Mouse (Mus musculus): ENCODE measurements around the gene Grm8.

DNA sequence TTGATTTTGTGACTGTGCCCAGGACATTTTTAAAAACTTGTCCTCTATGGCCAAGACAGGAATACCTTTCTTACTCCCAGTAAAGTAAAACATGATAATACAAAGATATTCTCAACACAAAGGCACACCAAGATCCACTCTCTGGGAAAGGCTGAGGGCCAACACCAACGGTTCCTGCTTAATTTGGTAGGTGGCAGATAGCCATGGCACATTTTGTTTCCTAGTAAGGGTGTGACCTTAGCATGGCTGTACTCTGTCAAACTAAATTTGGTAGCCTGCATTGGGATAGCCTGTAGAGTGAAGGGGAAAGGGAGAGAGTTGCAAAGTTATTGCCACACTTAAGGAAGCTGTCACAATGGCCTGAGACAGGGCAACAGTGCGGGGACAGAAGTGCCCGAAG lies 128.0 kb downstream of the Grm8 start:
- no peak for TF ChIP-seq CTCF (IDR thresholded peaks at IDR 0.05; ENCODE audit: low read depth)
- no peak for TF ChIP-seq EP300 (IDR thresholded peaks at IDR 0.05; ENCODE audit: low read depth)
